Mouse (Mus musculus) heart, embryonic 15.5 days (tissue): ENCODE measurements at regions not wholly inside any gene's neighbourhood (a gene's known extent, or its start where the extent isn't known, plus 50 kb on each side); places are given as distances from the start of the nearest gene placed in this dataset.

Experiments
- ATAC-seq: fragments of 200-750 bp; cut with Nextera tagmentation; replicated peaks from 2 replicates; pipeline ENCODE4 v1.8.0; 2017; ENCODE audit warnings: low read depth, moderate TSS enrichment; ENCODE audit not compliant: insufficient number of reproducible peaks, insufficient read depth, low FRiP score
- H3K27ac ChIP-seq: fragments of 300-500 bp; sonication (generic); 2 replicates; pipeline ENCODE4 v1.5.1; 2015; ENCODE audit warnings: mild to moderate bottlenecking, inconsistent platforms
- H3K27me3 ChIP-seq: fragments of 300-500 bp; sonication (generic); 2 replicates; pipeline ENCODE4 v1.6.1; 2015; ENCODE audit warnings: inconsistent platforms
- H3K36me3 ChIP-seq: fragments of 300-500 bp; sonication (generic); 2 replicates; pipeline ENCODE4 v1.6.1; 2015; ENCODE audit warnings: mild to moderate bottlenecking, inconsistent platforms
- H3K4me1 ChIP-seq: fragments of 300-500 bp; sonication (generic); replicated peaks from 2 replicates; pipeline ENCODE4 v1.6.1; 2015; ENCODE audit warnings: inconsistent platforms
- H3K4me2 ChIP-seq: fragments of 300-500 bp; sonication (generic); 2 replicates; pipeline ENCODE4 v1.6.1; 2015; ENCODE audit warnings: inconsistent platforms, mild to moderate bottlenecking, moderate library complexity
- H3K4me3 ChIP-seq: fragments of 300-500 bp; sonication (generic); 2 replicates; pipeline ENCODE4 v1.5.1; 2015; ENCODE audit warnings: mild to moderate bottlenecking, inconsistent platforms
- H3K9ac ChIP-seq: fragments of 300-500 bp; sonication (generic); 2 replicates; pipeline ENCODE4 v1.6.1; 2015; ENCODE audit warnings: mild to moderate bottlenecking, inconsistent platforms
- H3K9me3 ChIP-seq: fragments of 300-500 bp; sonication (generic); replicated peaks from 2 replicates; pipeline ENCODE4 v1.6.1; 2016; ENCODE audit warnings: inconsistent platforms
- WGBS: fragments of 180-500 bp; shearing (Covaris S2); methylation state at CpG from one replicate; pipeline ENCODE4 v1.1.7; 2015; ENCODE audit warnings: mixed read lengths; 5-methylcytosine and 5-hydroxymethylcytosine counted together

GRCm38 (mm10) chr14:24868756-24869155, 381.8 kb downstream of the Rps24 start:
- WGBS, result 79% methylated on average over 6 of the region's 6 CpGs
- peaks cover 40% of the 10 kb centered on the region for H3K4me1 ChIP-seq

GRCm38 (mm10) chr14:24870246-24870645, 383.3 kb downstream of the Rps24 start:
- no peak overlapping the region for H3K4me3 ChIP-seq
- WGBS, result 90% methylated on average over 3 of the region's 3 CpGs

More at GRCm38 (mm10) chr14:24868756-24869155, 381.8 kb downstream of the Rps24 start:
- H3K4me2 ChIP-seq, result no peak overlapping the region
- H3K9me3 ChIP-seq, result no peaks in the 10 kb centered on the region
- no peak for ATAC-seq
- no peaks in the 10 kb centered on the region for H3K36me3 ChIP-seq
- no peaks in the 10 kb centered on the region for H3K27me3 ChIP-seq
- H3K4me3 ChIP-seq, result no peak overlapping the region
- H3K9ac ChIP-seq, result no peak overlapping the region
- H3K27ac ChIP-seq, result no peak overlapping the region

GRCm38 (mm10) chr14:24871392-24871998, 384.6 kb downstream of the Rps24 start:
- WGBS, result 46% methylated on average over 10 of the region's 10 CpGs
- no peaks in the 10 kb centered on the region for H3K27me3 ChIP-seq
- peaks cover 20% of the 10 kb centered on the region for H3K4me1 ChIP-seq
- H3K4me3 ChIP-seq, result no peak overlapping the region
- no peak overlapping the region for H3K4me2 ChIP-seq
- no peaks in the 10 kb centered on the region for H3K9me3 ChIP-seq
- H3K9ac ChIP-seq, result no peak overlapping the region
- H3K36me3 ChIP-seq, result no peaks in the 10 kb centered on the region
- peak; percentile 78 for ATAC-seq
- H3K27ac ChIP-seq, result peak overlapping the region; percentile 43

More at GRCm38 (mm10) chr14:24870246-24870645, 383.3 kb downstream of the Rps24 start:
- H3K27ac ChIP-seq, result no peak overlapping the region
- H3K27me3 ChIP-seq, result no peaks in the 10 kb centered on the region
- H3K4me2 ChIP-seq, result no peak overlapping the region
- no peaks in the 10 kb centered on the region for H3K9me3 ChIP-seq
- peaks cover 32% of the 10 kb centered on the region for H3K4me1 ChIP-seq
- no peaks in the 10 kb centered on the region for H3K36me3 ChIP-seq
- no peak overlapping the region for H3K9ac ChIP-seq
- no peak for ATAC-seq

GRCm38 (mm10) chr14:24872931-24873330, 386.0 kb downstream of the Rps24 start:
- WGBS, result 46% methylated on average over 3 of the region's 3 CpGs
- Histone ChIP-seq H3K9ac (no peak overlapping the region), H3K4me2 (no peak overlapping the region), H3K27me3 (no peaks in the 10 kb centered on the region), H3K36me3 (no peaks in the 10 kb centered on the region), H3K4me1 (peaks cover 14% of the 10 kb centered on the region), H3K4me3 (no peak overlapping the region), H3K9me3 (no peaks in the 10 kb centered on the region), H3K27ac (no peak overlapping the region)
- no peak for ATAC-seq

- peaks cover 17% of the 10 kb centered on the region for H3K4me1 ChIP-seq
- H3K9ac ChIP-seq, result no peak overlapping the region
- H3K4me3 ChIP-seq, result no peak overlapping the region
- no peak for ATAC-seq
- 88% methylated on average over 3 of the region's 3 CpGs for WGBS
- H3K27ac ChIP-seq, result no peak overlapping the region
- no peaks in the 10 kb centered on the region for H3K36me3 ChIP-seq
- no peak overlapping the region for H3K4me2 ChIP-seq
- no peaks in the 10 kb centered on the region for H3K27me3 ChIP-seq
- no peaks in the 10 kb centered on the region for H3K9me3 ChIP-seq
These were observed 386.5 kb downstream of the Rps24 start for GRCm38 (mm10) chr14:24873406-24873805.

- Histone ChIP-seq H3K27ac (no peak overlapping the region), H3K4me2 (no peak overlapping the region), H3K27me3 (no peaks in the 10 kb centered on the region), H3K9me3 (no peaks in the 10 kb centered on the region), H3K4me3 (no peak overlapping the region), H3K9ac (no peak overlapping the region), H3K36me3 (no peaks in the 10 kb centered on the region), H3K4me1 (peaks cover 17% of the 10 kb centered on the region)
- 70% methylated on average over 12 of the region's 12 CpGs for WGBS
- no peak for ATAC-seq
These were observed 387.7 kb downstream of the Rps24 start for GRCm38 (mm10) chr14:24874426-24875155.

GRCm38 (mm10) chr14:24875156-24875545, 388.2 kb downstream of the Rps24 start:
- H3K4me1 ChIP-seq, result peaks cover 17% of the 10 kb centered on the region
- no peaks in the 10 kb centered on the region for H3K36me3 ChIP-seq
- no peak overlapping the region for H3K4me2 ChIP-seq
- no peak for ATAC-seq
- H3K27me3 ChIP-seq, result no peaks in the 10 kb centered on the region
- H3K9me3 ChIP-seq, result no peaks in the 10 kb centered on the region
- H3K4me3 ChIP-seq, result no peak overlapping the region
- no peak overlapping the region for H3K27ac ChIP-seq
- no peak overlapping the region for H3K9ac ChIP-seq
- 81% methylated on average over 8 of the region's 8 CpGs for WGBS

- no peak overlapping the region for H3K27ac ChIP-seq
These were observed 389.0 kb downstream of the Rps24 start for GRCm38 (mm10) chr14:24875934-24876333.

GRCm38 (mm10) chr14:24876508-24876907, 389.6 kb downstream of the Rps24 start:
- 77% methylated on average over 5 of the region's 5 CpGs for WGBS
- no peak overlapping the region for H3K27ac ChIP-seq
- peaks cover 8% of the 10 kb centered on the region for H3K4me1 ChIP-seq
- no peaks in the 10 kb centered on the region for H3K27me3 ChIP-seq
- H3K36me3 ChIP-seq, result no peaks in the 10 kb centered on the region
- no peak overlapping the region for H3K9ac ChIP-seq
- no peak for ATAC-seq
- H3K4me3 ChIP-seq, result no peak overlapping the region
- no peaks in the 10 kb centered on the region for H3K9me3 ChIP-seq
- no peak overlapping the region for H3K4me2 ChIP-seq

More at GRCm38 (mm10) chr14:24875934-24876333, 389.0 kb downstream of the Rps24 start:
- Histone ChIP-seq H3K4me3 (no peak overlapping the region), H3K36me3 (no peaks in the 10 kb centered on the region), H3K9me3 (no peaks in the 10 kb centered on the region), H3K4me2 (no peak overlapping the region), H3K27me3 (no peaks in the 10 kb centered on the region), H3K9ac (no peak overlapping the region), H3K4me1 (peaks cover 14% of the 10 kb centered on the region)
- WGBS, result 59% methylated on average over 6 of the region's 6 CpGs
- no peak for ATAC-seq

GRCm38 (mm10) chr14:24877853-24878252, 390.9 kb downstream of the Rps24 start:
- no peaks in the 10 kb centered on the region for H3K27me3 ChIP-seq
- H3K4me1 ChIP-seq, result 0 out of 2 replicates have a peak, but pooled peaks cover 3% of the 10 kb centered on the region
- no peaks in the 10 kb centered on the region for H3K36me3 ChIP-seq
- H3K9ac ChIP-seq, result no peak overlapping the region
- no peaks in the 10 kb centered on the region for H3K9me3 ChIP-seq
- 39% methylated on average over 3 of the region's 3 CpGs for WGBS
- H3K27ac ChIP-seq, result no peak overlapping the region
- H3K4me3 ChIP-seq, result no peak overlapping the region
- no peak for ATAC-seq
- no peak overlapping the region for H3K4me2 ChIP-seq

- ATAC-seq, result no peak
- WGBS, result 75% methylated on average over 1 of the region's 1 CpGs
- Histone ChIP-seq H3K9me3 (no peaks in the 10 kb centered on the region), H3K27me3 (no peaks in the 10 kb centered on the region), H3K4me2 (no peak overlapping the region), H3K4me1 (no peaks in the 10 kb centered on the region), H3K4me3 (no peak overlapping the region), H3K27ac (no peak overlapping the region), H3K9ac (no peak overlapping the region), H3K36me3 (no peaks in the 10 kb centered on the region)
These were observed 399.2 kb downstream of the Rps24 start for GRCm38 (mm10) chr14:24886164-24886563.
